Mouse (Mus musculus) forebrain, embryonic 14.5 days (tissue): ENCODE measurements around the gene Dhrs7c. TPM values are rescaled to one million over a fixed set of nuclear protein-coding genes. Genes with fewer than 3 reads are reported as not detected.

Source experiments
- ATAC-seq: fragments of 200-750 bp; cut with Nextera tagmentation; 2 replicates; pipeline ENCODE4 v1.8.0; 2017; ENCODE audit warnings: mild to moderate bottlenecking, moderate library complexity
- DNase-seq: peaks from one replicate; pipeline ENCODE4 v3.0.0-alpha.2; 2015; ENCODE audit warnings: low spot score
- H3K27ac ChIP-seq: fragments of 300-500 bp; sonication (generic); 2 replicates; pipeline ENCODE4 v1.5.1; 2014; ENCODE audit warnings: low read depth, mild to moderate bottlenecking, control low read depth, low read length, moderate library complexity
- H3K27me3 ChIP-seq: fragments of 300-500 bp; sonication (generic); replicated peaks from 2 replicates; pipeline ENCODE4 v1.6.1; 2014; ENCODE audit warnings: low read length, control low read depth, mixed read lengths; ENCODE audit not compliant: control insufficient read depth, insufficient read depth
- H3K36me3 ChIP-seq: fragments of 300-500 bp; sonication (generic); 2 replicates; pipeline ENCODE4 v1.6.1; 2014; ENCODE audit warnings: low read length, control low read depth; ENCODE audit not compliant: control insufficient read depth, insufficient read depth
- H3K4me1 ChIP-seq: fragments of 300-500 bp; sonication (generic); 2 replicates; pipeline ENCODE4 v1.6.1; 2014; ENCODE audit warnings: antibody characterized with exemption, low read length, control low read depth; ENCODE audit not compliant: control insufficient read depth, insufficient read depth
- H3K4me2 ChIP-seq: fragments of 300-500 bp; sonication (generic); 2 replicates; pipeline ENCODE4 v1.6.1; 2014; ENCODE audit warnings: mild to moderate bottlenecking, control low read depth, low read length
- H3K4me3 ChIP-seq: fragments of 300-500 bp; sonication (generic); 2 replicates; pipeline ENCODE4 v1.5.1; 2014; ENCODE audit warnings: low read depth, low read length, control low read depth
- H3K9ac ChIP-seq: fragments of 300-500 bp; sonication (generic); 2 replicates; pipeline ENCODE4 v1.6.1; 2014; ENCODE audit warnings: mild to moderate bottlenecking, low read length, control low read depth, moderate library complexity
- H3K9me3 ChIP-seq: fragments of 300-500 bp; sonication (generic); replicated peaks from 2 replicates; pipeline ENCODE4 v1.6.1; 2016; ENCODE audit warnings: low read length, control low read depth, mixed read lengths; ENCODE audit not compliant: control insufficient read depth
- WGBS: fragments of 180-500 bp; shearing (Covaris S2); extraction: QIAGEN DNeasy Blood & Tissue Kit; methylation state at CpG from one replicate; pipeline ENCODE4 v1.1.7; 2014; 5-methylcytosine and 5-hydroxymethylcytosine counted together
- polyA plus RNA-seq: library from polyadenylated mRNA; unstranded; fragments of >200 nt; fragmentation: Nextera tagmentation; extraction: Ambion mirVana; gene quantifications from 2 replicates; pipeline ENCODE4 v1.2.1, GENCODE M21; 2014

Dhrs7c gene
- polyA plus RNA-seq, 1 experiment from 2014 or later: not detected

- Histone ChIP-seq H3K27me3 (no peaks in the 10 kb centered on the region), H3K27ac (no peak overlapping the region), H3K4me1 (no peaks in the 10 kb centered on the region), H3K36me3 (no peaks in the 10 kb centered on the region), H3K9me3 (no peaks in the 10 kb centered on the region), H3K4me2 (no peak overlapping the region), H3K9ac (no peak overlapping the region), H3K4me3 (no peak overlapping the region)
- WGBS: 88% methylated on average over 6 of the region's 6 CpGs
- DNase-seq (no peak), ATAC-seq (no peak)
Measured at GRCm38 (mm10) chr11:67829530-67829929, 31.5 kb downstream of the Dhrs7c start.

GRCm38 (mm10) chr11:67831820-67832219, 33.8 kb downstream of the Dhrs7c start:
- H3K27me3 ChIP-seq: no peaks in the 10 kb centered on the region
- H3K9ac ChIP-seq: no peak overlapping the region
- no peaks in the 10 kb centered on the region for H3K36me3 ChIP-seq
- no peak overlapping the region for H3K27ac ChIP-seq
- 79% methylated on average over 5 of the region's 5 CpGs for WGBS
- H3K4me2 ChIP-seq: no peak overlapping the region
- no peaks in the 10 kb centered on the region for H3K9me3 ChIP-seq
- DNase-seq (no peak), ATAC-seq (no peak)
- no peak overlapping the region for H3K4me3 ChIP-seq
- H3K4me1 ChIP-seq: no peaks in the 10 kb centered on the region

- no peak overlapping the region for H3K4me3 ChIP-seq
- no peak for DNase-seq
- H3K27ac ChIP-seq: no peak overlapping the region
- no peaks in the 10 kb centered on the region for H3K9me3 ChIP-seq
- no peak for ATAC-seq
- no peak overlapping the region for H3K9ac ChIP-seq
- H3K4me2 ChIP-seq: no peak overlapping the region
- 88% methylated on average over 10 of the region's 10 CpGs for WGBS
- no peaks in the 10 kb centered on the region for H3K27me3 ChIP-seq
- H3K4me1 ChIP-seq: no peaks in the 10 kb centered on the region
- no peaks in the 10 kb centered on the region for H3K36me3 ChIP-seq
Measured at GRCm38 (mm10) chr11:67835408-67836078, 37.6 kb downstream of the Dhrs7c start.

- DNase-seq: no peak
- 86% methylated on average over 1 of the region's 1 CpGs for WGBS
- no peak overlapping the region for H3K4me2 ChIP-seq
- no peak overlapping the region for H3K4me3 ChIP-seq
- H3K36me3 ChIP-seq: no peaks in the 10 kb centered on the region
- no peak overlapping the region for H3K9ac ChIP-seq
- H3K9me3 ChIP-seq: no peaks in the 10 kb centered on the region
- H3K27me3 ChIP-seq: no peaks in the 10 kb centered on the region
- H3K27ac ChIP-seq: no peak overlapping the region
- no peaks in the 10 kb centered on the region for H3K4me1 ChIP-seq
- ATAC-seq: no peak
Measured at GRCm38 (mm10) chr11:67839810-67840209, 41.8 kb downstream of the Dhrs7c start.

GRCm38 (mm10) chr11:67845193-67845592, 47.2 kb downstream of the Dhrs7c start:
- H3K9ac ChIP-seq: no peak overlapping the region
- no peak overlapping the region for H3K4me2 ChIP-seq
- no peak overlapping the region for H3K4me3 ChIP-seq
- no peaks in the 10 kb centered on the region for H3K9me3 ChIP-seq
- WGBS: 82% methylated on average over 4 of the region's 4 CpGs
- no peak overlapping the region for H3K27ac ChIP-seq
- no peak for DNase-seq
- ATAC-seq: no peak
- no peaks in the 10 kb centered on the region for H3K4me1 ChIP-seq
- no peaks in the 10 kb centered on the region for H3K27me3 ChIP-seq
- H3K36me3 ChIP-seq: no peaks in the 10 kb centered on the region

- Histone ChIP-seq H3K9me3 (no peaks in the 10 kb centered on the region), H3K27ac (no peak overlapping the region), H3K4me2 (no peak overlapping the region), H3K36me3 (no peaks in the 10 kb centered on the region), H3K4me3 (no peak overlapping the region), H3K27me3 (no peaks in the 10 kb centered on the region), H3K9ac (no peak overlapping the region), H3K4me1 (no peaks in the 10 kb centered on the region)
- no peak for ATAC-seq
- 73% methylated on average over 5 of the region's 5 CpGs for WGBS
- DNase-seq: no peak
Measured at GRCm38 (mm10) chr11:67851770-67852169, 53.8 kb downstream of the Dhrs7c start.

- Histone ChIP-seq H3K27ac (no peak overlapping the region), H3K9me3 (no peaks in the 10 kb centered on the region), H3K4me3 (no peak overlapping the region), H3K9ac (no peak overlapping the region), H3K4me1 (no peaks in the 10 kb centered on the region), H3K36me3 (no peaks in the 10 kb centered on the region), H3K27me3 (no peaks in the 10 kb centered on the region), H3K4me2 (no peak overlapping the region)
- no peak for DNase-seq
- 62% methylated on average over 6 of the region's 6 CpGs for WGBS
- no peak for ATAC-seq
Measured at GRCm38 (mm10) chr11:67853996-67854395, 56.0 kb downstream of the Dhrs7c start.

GRCm38 (mm10) chr11:67855035-67855434, 57.0 kb downstream of the Dhrs7c start:
- Histone ChIP-seq H3K4me3 (no peak overlapping the region), H3K4me2 (no peak overlapping the region), H3K9ac (no peak overlapping the region), H3K9me3 (no peaks in the 10 kb centered on the region), H3K4me1 (no peaks in the 10 kb centered on the region), H3K36me3 (no peaks in the 10 kb centered on the region), H3K27ac (no peak overlapping the region), H3K27me3 (no peaks in the 10 kb centered on the region)
- no peak for ATAC-seq
- 37% methylated on average over 2 of the region's 2 CpGs for WGBS
- DNase-seq: peak; percentile 25

GRCm38 (mm10) chr11:67858518-67858917, 60.5 kb downstream of the Dhrs7c start:
- H3K4me1 ChIP-seq: no peaks in the 10 kb centered on the region
- H3K27me3 ChIP-seq: no peaks in the 10 kb centered on the region
- no peak overlapping the region for H3K9ac ChIP-seq
- H3K27ac ChIP-seq: no peak overlapping the region
- WGBS: 86% methylated on average over 9 of the region's 9 CpGs
- DNase-seq: no peak
- H3K36me3 ChIP-seq: no peaks in the 10 kb centered on the region
- no peak overlapping the region for H3K4me2 ChIP-seq
- no peak overlapping the region for H3K4me3 ChIP-seq
- no peak for ATAC-seq
- no peaks in the 10 kb centered on the region for H3K9me3 ChIP-seq
